Mouse (Mus musculus) hindbrain, embryonic 10.5 days (tissue): ENCODE results near the gene AI481877. TPM values are rescaled to one million over a fixed set of nuclear protein-coding genes. Genes with fewer than 3 reads are reported as not detected.
"Not testable (repeated sequence)": the region's sequence is repeated elsewhere in the genome, so short reads cannot be mapped to it uniquely, and the experiment has no call there.

Experiments used
- DNase-seq: peaks from one replicate; pipeline ENCODE4 v3.0.0-alpha.2; 2017; ENCODE audit warnings: low spot score
- H3K27ac ChIP-seq: fragments of 300-500 bp; sonication (generic); 2 replicates; pipeline ENCODE4 v1.5.1; 2016; ENCODE audit warnings: mild to moderate bottlenecking, moderate library complexity
- H3K27me3 ChIP-seq: fragments of 300-500 bp; sonication (generic); 2 replicates; pipeline ENCODE4 v1.6.1; 2016; ENCODE audit warnings: mild to moderate bottlenecking; ENCODE audit not compliant: poor library complexity, insufficient read depth, severe bottlenecking
- H3K36me3 ChIP-seq: fragments of 300-500 bp; sonication (generic); 2 replicates; pipeline ENCODE4 v1.6.1; 2016; ENCODE audit warnings: mild to moderate bottlenecking, moderate library complexity
- H3K4me1 ChIP-seq: fragments of 300-500 bp; sonication (generic); replicated peaks from 2 replicates; pipeline ENCODE4 v1.6.1; 2016; ENCODE audit warnings: mild to moderate bottlenecking
- H3K4me3 ChIP-seq: fragments of 300-500 bp; sonication (generic); 2 replicates; pipeline ENCODE4 v1.5.1; 2016; ENCODE audit warnings: mild to moderate bottlenecking, moderate library complexity
- H3K9me3 ChIP-seq: fragments of 300-500 bp; sonication (generic); 2 replicates; pipeline ENCODE4 v1.6.1; 2016; ENCODE audit warnings: mild to moderate bottlenecking, moderate library complexity
- WGBS: fragments of 180-500 bp; shearing (Covaris S2); methylation state at CpG from one replicate; pipeline ENCODE4 v1.1.7; 2016; 5-methylcytosine and 5-hydroxymethylcytosine counted together
- polyA plus RNA-seq: library from polyadenylated mRNA; unstranded; fragments of >200 nt; fragmentation: Nextera tagmentation; extraction: Ambion mirVana; gene quantifications from 2 replicates; pipeline ENCODE4 v1.2.1, GENCODE M21; 2016

Gene AI481877
- not detected in 2 replicates for polyA plus RNA-seq

DNA sequence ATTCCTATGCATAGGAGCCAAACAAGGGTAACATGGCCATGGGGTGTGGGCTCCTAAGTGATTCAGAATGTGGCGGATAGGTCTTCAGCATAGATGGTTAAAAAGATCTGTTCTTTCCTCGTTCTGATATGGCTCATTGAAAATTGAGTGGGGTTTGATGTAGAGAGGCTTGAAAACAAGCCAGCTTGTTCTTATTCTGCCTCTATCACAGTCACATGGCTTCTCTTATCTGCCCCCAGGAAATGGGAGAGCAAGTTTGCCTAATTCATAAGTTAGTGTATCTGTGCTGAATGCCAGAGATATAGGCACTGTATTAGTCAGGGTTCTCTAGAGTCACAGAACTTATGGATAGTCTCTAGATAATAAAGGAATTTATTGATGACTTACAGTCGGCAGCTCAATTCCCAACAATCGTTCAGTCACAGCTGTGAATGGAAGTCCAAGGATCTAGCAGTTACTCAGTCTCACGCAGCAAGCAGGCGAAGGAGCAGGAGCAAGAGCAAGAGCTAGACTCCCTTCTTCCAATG is at the start of gene AI481877:
Gene AI481877, minus strand, starts transcription at position 477 of the 527 bp plus-strand sequence.
- not testable (repeated sequence) for H3K27me3 ChIP-seq, DNase-seq, H3K4me1 ChIP-seq, H3K9me3 ChIP-seq, H3K36me3 ChIP-seq, H3K4me3 ChIP-seq, H3K27ac ChIP-seq
- WGBS: 94% methylated on average over 4 of the region's 6 CpGs

DNA sequence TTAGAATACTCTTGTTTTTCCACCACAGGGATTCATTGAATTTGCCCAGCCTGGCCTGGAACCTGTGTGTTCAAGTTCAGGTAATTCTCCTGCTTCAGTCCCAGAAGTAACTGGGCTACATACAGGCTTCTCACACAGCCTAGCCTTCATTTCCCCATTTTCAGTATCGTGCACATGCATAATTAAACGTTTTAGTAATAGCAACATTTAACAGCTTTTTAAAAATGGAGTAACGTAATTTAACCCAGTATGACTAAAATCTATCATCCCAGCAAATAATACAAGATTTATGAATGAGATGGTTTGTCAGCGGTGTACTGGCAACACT is 49.7 kb upstream of the AI481877 start:
- peak overlapping the region; percentile 85 for H3K4me3 ChIP-seq
- peaks cover 3% of the 10 kb centered on the region; the same call in 1 of the 2 replicates for H3K36me3 ChIP-seq
- peaks cover 12% of the 10 kb centered on the region for H3K4me1 ChIP-seq
- peak overlapping the region; percentile 97 for H3K27ac ChIP-seq
- 40% methylated on average over 4 of the region's 4 CpGs for WGBS
- no peaks in the 10 kb centered on the region for H3K27me3 ChIP-seq
- no peaks in the 10 kb centered on the region for H3K9me3 ChIP-seq
- no peak for DNase-seq

DNA sequence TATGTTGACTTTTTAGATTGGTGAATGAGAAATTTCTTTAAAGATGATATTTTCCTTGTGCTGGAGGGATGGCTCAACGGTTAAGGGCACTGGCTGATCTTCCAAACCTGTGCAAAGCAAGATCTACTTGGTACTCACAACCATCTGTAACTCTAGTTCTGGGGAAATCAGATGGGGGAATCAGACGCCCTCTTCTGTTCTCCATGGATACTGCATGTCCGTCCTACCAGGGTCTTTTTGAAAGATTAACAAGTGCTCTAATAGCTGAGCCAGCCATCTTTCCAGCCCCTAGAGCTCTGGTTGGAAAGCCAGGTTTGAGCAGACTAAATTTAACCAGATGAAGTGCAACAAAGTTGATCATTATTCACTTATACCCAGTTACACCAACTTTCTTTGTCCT is 48.5 kb upstream of the AI481877 start:
- Histone ChIP-seq H3K4me3 (no peak overlapping the region), H3K9me3 (no peaks in the 10 kb centered on the region), H3K27me3 (no peaks in the 10 kb centered on the region), H3K36me3 (no peaks in the 10 kb centered on the region), H3K27ac (no peak overlapping the region), H3K4me1 (peaks cover 12% of the 10 kb centered on the region)
- DNase-seq: peak; percentile 59
- 23% methylated on average over 3 of the region's 3 CpGs for WGBS

DNA sequence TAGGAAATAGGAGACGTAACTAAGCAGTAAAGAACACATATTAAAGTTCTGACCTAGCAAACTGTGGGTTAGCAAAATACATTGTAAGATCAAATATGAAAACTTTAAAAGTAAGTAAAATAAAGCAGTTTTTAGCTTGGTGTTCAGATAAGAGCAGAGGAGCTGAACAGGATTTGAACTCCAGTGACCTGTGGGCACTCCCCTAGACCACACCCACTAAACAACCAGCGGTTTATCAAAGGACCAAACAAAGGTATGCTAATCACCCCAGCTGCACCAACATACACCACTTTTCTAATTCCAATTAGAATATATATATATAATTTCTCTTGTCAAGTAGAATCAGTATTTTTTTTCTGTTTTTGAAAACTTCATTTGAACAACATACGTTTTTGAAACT is 46.9 kb upstream of the AI481877 start:
- DNase-seq: no peak
- Histone ChIP-seq H3K9me3 (no peaks in the 10 kb centered on the region), H3K27me3 (no peaks in the 10 kb centered on the region), H3K27ac (no peak overlapping the region), H3K4me1 (peaks cover 13% of the 10 kb centered on the region), H3K4me3 (no peak overlapping the region), H3K36me3 (no peaks in the 10 kb centered on the region)
- 72% methylated on average over 3 of the region's 3 CpGs for WGBS

DNA sequence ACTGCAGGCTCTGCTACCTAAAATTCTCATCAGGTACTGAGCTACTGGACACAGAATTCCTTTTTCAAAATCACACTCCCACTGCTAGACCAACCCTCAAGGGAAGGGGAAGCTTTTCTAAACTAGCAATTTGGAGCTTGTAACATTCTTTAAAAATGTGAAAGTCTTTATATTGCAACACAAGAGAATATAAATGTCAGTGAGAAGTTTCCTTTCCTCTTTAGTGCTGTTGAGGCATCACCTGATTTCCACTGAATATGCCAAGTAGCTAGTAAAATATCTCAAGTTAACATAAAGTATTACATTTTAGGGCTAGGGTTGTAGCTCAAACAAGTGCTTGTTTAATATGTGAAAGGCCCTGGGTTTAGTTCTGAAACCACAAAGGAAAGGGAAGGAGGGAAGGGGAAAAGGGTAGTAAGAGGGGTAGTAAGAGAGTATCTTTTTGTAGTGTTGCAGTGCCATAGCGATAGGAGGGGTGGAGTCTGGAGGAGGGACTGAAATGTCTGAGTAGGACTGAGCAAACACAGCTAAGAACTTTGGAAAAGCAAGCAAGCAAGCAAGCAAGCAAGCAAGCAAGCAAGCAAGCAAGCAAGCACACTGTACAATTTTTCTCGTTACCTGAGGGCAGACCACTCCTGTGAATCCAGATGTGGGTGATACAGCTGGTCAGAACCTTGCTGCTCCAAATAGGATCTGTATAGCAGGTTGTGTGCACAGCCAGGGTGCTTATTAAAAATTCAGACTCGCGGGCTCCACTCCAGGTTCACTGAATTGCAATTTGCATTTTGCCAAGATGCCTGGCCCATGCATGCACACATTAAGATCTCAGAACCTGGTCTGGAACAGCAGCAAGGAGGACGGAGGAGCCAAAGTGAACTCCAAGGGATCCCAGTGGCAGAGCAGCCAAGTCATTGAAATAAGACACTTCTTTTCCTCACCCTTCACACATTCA is 42.8 kb upstream of the AI481877 start:
- no peaks in the 10 kb centered on the region for H3K36me3 ChIP-seq
- DNase-seq: no peak
- 52% methylated on average over 5 of the region's 5 CpGs for WGBS

DNA sequence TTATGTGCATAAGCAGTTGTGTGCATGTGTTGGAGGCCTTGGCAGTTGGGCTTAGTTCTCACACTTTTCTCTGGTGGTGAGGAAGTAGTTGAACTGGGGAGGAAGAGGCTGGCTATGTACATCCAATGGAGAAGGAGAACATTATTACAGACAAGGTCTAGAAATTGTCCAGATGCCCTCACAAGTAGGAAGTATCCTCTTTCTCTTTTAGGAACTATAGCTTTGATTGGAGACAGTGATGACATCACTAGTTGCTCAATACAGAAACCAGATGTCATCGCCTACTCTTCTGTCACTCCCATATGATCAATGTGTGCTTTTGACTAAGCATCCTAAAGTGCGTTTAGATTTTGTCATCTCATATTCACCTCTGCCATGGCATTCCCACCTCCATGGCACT is 38.8 kb upstream of the AI481877 start:
- no peak overlapping the region for H3K27ac ChIP-seq
- H3K36me3 ChIP-seq: no peaks in the 10 kb centered on the region
- DNase-seq: no peak
- no peaks in the 10 kb centered on the region for H3K9me3 ChIP-seq
- peaks cover 9% of the 10 kb centered on the region for H3K4me1 ChIP-seq
- WGBS: 95% methylated on average over 2 of the region's 2 CpGs
- H3K27me3 ChIP-seq: no peaks in the 10 kb centered on the region
- no peak overlapping the region for H3K4me3 ChIP-seq

More for the DNA sequence above, 42.8 kb upstream of the AI481877 start:
- no peak overlapping the region for H3K4me3 ChIP-seq
- no peaks in the 10 kb centered on the region for H3K9me3 ChIP-seq
- peaks cover 5% of the 10 kb centered on the region; the same call in 1 of the 2 replicates for H3K4me1 ChIP-seq
- H3K27ac ChIP-seq: no peak overlapping the region
- H3K27me3 ChIP-seq: no peaks in the 10 kb centered on the region

DNA sequence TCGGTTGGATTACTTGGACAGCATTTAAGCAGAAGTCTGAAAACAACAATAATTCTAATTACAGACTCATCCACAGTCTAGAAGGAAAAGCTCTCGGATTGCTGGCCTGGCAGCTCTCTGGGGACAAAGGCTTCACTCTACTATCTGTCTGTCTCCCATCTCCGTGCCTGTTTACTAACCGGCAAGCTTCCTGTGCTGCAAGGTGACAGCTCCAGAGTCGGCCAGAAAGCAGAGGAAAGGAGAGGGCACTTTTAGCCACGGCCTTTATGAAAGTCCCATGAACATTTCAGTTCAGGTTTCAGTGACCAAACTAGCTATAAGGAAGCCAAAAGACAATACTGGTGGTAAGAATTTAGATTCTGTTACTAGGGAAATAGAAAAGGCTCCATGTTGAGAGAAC is 37.1 kb upstream of the AI481877 start:
- no peak overlapping the region for H3K27ac ChIP-seq
- WGBS: 60% methylated on average over 6 of the region's 6 CpGs
- DNase-seq: no peak
- H3K9me3 ChIP-seq: no peaks in the 10 kb centered on the region
- H3K4me1 ChIP-seq: peaks cover 6% of the 10 kb centered on the region
- H3K4me3 ChIP-seq: no peak overlapping the region
- no peaks in the 10 kb centered on the region for H3K27me3 ChIP-seq
- H3K36me3 ChIP-seq: no peaks in the 10 kb centered on the region

DNA sequence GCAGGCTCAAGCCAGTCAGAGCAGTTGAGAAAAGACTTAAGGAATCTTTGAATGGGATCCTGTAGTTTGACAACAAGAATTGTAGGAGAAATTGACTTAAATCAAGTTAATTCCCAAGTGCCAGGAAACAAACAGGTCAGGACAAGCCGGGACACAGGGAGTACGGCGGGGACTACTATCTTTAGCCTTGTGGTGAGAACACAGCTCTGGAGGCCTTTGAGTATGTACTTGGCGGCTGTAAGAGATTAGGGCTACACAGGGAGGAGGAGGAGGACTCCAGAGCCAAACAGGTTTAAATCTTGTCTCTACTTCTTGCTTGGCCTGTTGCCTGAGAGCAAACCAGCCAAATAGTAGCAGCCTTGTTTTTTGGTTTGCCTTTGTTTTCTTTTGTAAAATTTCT is 36.2 kb upstream of the AI481877 start:
- Histone ChIP-seq H3K27ac (no peak overlapping the region), H3K27me3 (no peaks in the 10 kb centered on the region), H3K9me3 (no peaks in the 10 kb centered on the region), H3K4me3 (no peak overlapping the region), H3K36me3 (no peaks in the 10 kb centered on the region), H3K4me1 (peaks cover 6% of the 10 kb centered on the region)
- 86% methylated on average over 4 of the region's 4 CpGs for whole genome bisulfite sequencing
- no peak for DNase-seq

DNA sequence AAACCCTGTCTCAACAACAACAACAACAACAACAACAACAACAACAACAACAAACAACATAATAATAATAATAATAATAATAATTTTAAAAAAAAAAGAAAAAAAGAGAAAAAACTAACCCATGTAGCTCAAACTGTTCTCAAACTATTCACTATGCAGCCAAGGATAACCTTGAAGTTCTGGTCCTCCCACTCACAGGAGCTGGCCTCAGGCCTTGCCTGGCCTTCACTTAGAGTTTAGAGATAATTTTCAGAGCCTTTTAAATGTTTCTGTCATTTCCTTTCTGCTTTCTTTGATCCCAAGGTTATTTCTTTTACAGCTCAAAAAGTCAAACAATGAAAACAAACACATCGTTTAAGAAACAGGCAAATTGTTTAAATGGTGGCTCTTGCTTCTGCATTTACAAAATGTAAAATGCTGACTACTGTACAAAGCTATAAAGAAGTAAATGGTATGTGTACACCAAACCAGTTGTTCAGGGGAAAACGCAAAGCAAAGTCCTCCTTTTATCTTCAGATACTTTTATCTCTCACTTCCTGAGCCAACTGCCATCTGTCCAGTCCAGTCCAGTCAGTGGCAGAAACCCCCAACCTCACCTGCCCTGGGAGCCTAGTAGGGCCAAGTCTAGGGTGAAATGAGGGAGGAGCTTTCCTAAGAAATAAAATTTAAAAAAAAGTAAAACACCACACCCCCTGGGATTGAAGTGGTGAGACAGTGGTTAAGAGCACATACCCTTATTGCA is 34.6 kb upstream of the AI481877 start:
- no peak overlapping the region; the same call in 1 of the 2 replicates for H3K27ac ChIP-seq
- no peak overlapping the region for H3K4me3 ChIP-seq
- no peaks in the 10 kb centered on the region for H3K36me3 ChIP-seq
- 84% methylated on average over 2 of the region's 2 CpGs for WGBS
- no peak for DNase-seq
- H3K9me3 ChIP-seq: no peaks in the 10 kb centered on the region
- H3K27me3 ChIP-seq: no peaks in the 10 kb centered on the region
- H3K4me1 ChIP-seq: peaks cover 6% of the 10 kb centered on the region

DNA sequence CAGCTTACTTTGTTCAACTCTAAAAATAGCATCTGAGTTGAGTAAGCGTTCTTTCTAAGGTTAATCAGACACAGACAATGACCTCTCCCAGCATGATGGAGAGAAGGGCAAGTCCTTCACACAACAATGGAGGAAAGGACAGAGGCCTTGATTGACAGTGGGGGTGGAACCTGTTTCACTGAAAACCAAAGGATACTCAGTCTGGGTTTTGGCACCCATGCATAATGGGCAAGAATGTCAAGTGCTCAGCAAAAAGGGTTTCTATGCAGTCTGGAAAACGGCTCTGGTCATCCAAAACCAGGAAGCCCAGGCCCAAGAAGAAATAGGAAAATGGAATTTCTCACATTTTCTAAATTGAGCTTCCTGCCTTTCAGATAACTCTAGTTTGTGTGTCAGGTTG is 33.8 kb upstream of the AI481877 start:
- Histone ChIP-seq H3K36me3 (no peaks in the 10 kb centered on the region), H3K4me3 (no peak overlapping the region), H3K27me3 (no peaks in the 10 kb centered on the region), H3K27ac (no peak overlapping the region; the same call in 1 of the 2 replicates), H3K9me3 (no peaks in the 10 kb centered on the region), H3K4me1 (peaks cover 6% of the 10 kb centered on the region)
- DNase-seq: peak; percentile 36
- WGBS: 16% methylated on average over 2 of the region's 2 CpGs

DNA sequence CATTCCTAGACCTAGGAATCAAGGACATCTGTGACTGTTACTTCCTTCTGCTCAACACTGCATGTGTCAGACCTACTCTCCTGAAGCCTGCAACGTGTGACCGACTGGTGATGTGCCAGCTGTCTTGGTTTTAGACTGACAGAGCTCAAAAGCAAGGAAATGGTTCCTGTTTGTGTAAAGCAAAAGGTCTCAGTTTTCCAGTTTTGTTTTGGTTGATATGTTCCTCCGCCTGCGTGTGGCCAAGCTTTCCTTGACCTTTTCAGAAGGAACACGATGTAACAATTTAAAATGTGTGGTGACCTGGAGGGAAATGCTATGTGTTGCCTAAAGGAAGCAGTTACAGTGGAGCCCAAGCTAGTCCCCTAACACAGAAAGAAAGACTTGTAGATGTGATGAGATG is 31.2 kb upstream of the AI481877 start:
- Histone ChIP-seq H3K4me3 (no peak overlapping the region), H3K36me3 (no peaks in the 10 kb centered on the region), H3K9me3 (no peaks in the 10 kb centered on the region), H3K27me3 (no peaks in the 10 kb centered on the region), H3K27ac (no peak overlapping the region), H3K4me1 (peaks cover 6% of the 10 kb centered on the region)
- no peak for DNase-seq
- WGBS: 73% methylated on average over 5 of the region's 5 CpGs

DNA sequence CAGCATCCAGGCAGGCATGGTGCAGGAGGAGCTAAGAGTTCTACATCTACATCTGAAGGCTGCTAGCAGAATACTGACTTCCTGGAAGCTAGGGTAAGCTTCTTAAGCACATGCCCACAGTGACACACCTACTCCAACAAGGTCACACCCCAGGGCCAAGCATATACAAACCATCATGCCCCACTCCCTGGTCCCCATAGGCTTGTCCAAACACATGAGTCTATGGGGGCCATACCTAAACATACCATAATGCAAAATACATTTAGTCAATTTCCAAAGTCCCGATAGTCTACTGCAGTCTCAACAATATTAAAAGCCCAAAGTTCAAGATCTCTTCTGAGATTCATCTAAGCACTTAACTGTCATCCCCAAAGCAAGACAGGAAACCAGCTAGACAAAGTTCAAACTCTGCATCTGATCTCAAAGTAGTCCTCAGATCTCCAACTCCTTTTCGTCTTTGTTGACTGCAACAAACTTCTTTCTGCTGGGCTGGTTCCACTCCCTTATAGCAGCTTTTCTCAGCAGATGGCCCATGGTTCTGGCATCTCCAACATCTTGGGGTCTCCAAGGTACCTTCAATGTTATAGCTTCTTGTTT is 28.6 kb upstream of the AI481877 start:
- H3K4me3 ChIP-seq: no peak overlapping the region
- no peaks in the 10 kb centered on the region for H3K27me3 ChIP-seq
- 95% methylated on average over 2 of the region's 2 CpGs for WGBS
- DNase-seq: no peak
- H3K36me3 ChIP-seq: no peaks in the 10 kb centered on the region
- no peaks in the 10 kb centered on the region for H3K9me3 ChIP-seq
- no peaks in the 10 kb centered on the region for H3K4me1 ChIP-seq
- no peak overlapping the region for H3K27ac ChIP-seq
